Mouse (Mus musculus) c-Kit-positive CD71-positive TER-119-positive erythroid progenitor cells, embryonic 14.5 days (primary cell): Measurements from ENCODE around the gene Rrp8.

Experiments used
- DNase-seq: peaks from one replicate; pipeline ENCODE4 v3.0.0-alpha.2; 2013; ENCODE audit warnings: low spot score

The Rrp8 gene

GRCm38 (mm10) chr7:105703184-105703583 is 34.0 kb downstream of the Rrp8 start:
- DNase-seq, result no peak

DNA sequence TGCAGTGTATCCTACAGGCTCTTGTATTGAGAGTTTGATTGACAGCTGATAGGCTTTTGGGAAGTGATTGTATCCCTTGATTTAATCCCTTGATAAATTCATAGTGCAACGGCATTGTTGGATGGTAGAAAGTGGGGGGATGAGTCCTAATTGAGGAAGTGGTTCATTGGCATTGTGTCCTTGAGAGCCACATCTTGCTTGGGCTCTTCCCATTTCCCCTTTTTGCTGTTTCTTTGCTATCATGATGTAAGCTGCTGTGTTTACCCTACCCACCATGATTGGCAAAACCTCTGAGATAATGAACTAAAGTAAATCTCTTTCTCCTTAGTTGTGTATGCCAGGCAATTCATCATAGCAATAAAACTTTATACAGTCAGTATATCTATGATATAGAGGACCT is 46.3 kb downstream of the Rrp8 start:
- DNase-seq, result no peak

- no peak for DNase-seq
Measured at GRCm38 (mm10) chr7:105685541-105686197, 51.5 kb downstream of the Rrp8 start.
